Mouse (Mus musculus) liver, adult 2 months (tissue): ENCODE measurements around the gene Gls.

ENCODE experiments used
- CTCF ChIP-seq: fragments of 200-500 bp; IDR thresholded peaks from 2 replicates; pipeline ENCODE4 v1.5.1; 2011; ENCODE audit warnings: low read depth, low read length, control low read depth
- POLR2A ChIP-seq: fragments of 200-500 bp; IDR thresholded peaks from 2 replicates; pipeline ENCODE4 v1.6.1; 2011; ENCODE audit warnings: low read length, control low read depth; ENCODE audit not compliant: insufficient read depth; ENCODE audit errors: extremely low read depth

GRCm38 (mm10) chr1:52231939-52232765 is 880 bp downstream of the Gls start:
- TF ChIP-seq CTCF, result no peak
- 0 out of 2 replicates have a peak, but pooled peaks have one; percentile 16 for TF ChIP-seq POLR2A
